Mouse (Mus musculus): ENCODE measurements around the gene Rab3gap1. TPM values are rescaled to one million over a fixed set of nuclear protein-coding genes. Genes with fewer than 3 reads are reported as not detected.
A peak's percentile ranks its signal among the peaks of the same experiment; 100 is the strongest.

The Rab3gap1 gene
- 41.1 and 46.4 TPM in 2 replicates for total RNA-seq (2021)
- long read RNA-seq, experiment 1, full-length matches to known transcripts: 22 of 38 reads
- long read RNA-seq, experiment 1, partial matches to known transcripts: 11 of 38 reads
- long read RNA-seq, experiment 1, other reads (novel, unspliced or antisense): 5 of 38 reads
- long read RNA-seq, experiment 2, full-length matches to known transcripts: 17 of 27 reads
- long read RNA-seq, experiment 2, partial matches to known transcripts: 5 of 27 reads
- long read RNA-seq, experiment 2, other reads (novel, unspliced or antisense): 5 of 27 reads

GRCm38 (mm10) chr1:127868300-127869261, at the start of gene Rab3gap1:
Rab3gap1 (plus strand) TSS chr1:127868773.
- DNase-seq: peak; percentile 96

GRCm38 (mm10) chr1:127827325-127827724, 41.2 kb upstream of the Rab3gap1 start:
- peak; percentile 24 for DNase-seq

GRCm38 (mm10) chr1:127830215-127830921, 38.2 kb upstream of the Rab3gap1 start:
- no peak for DNase-seq

- no peak for DNase-seq
Observed at GRCm38 (mm10) chr1:127833714-127834113, 34.9 kb upstream of the Rab3gap1 start.

GRCm38 (mm10) chr1:127834202-127834601, 34.4 kb upstream of the Rab3gap1 start:
- DNase-seq: no peak

GRCm38 (mm10) chr1:127836619-127837018, 32.0 kb upstream of the Rab3gap1 start:
- DNase-seq: no peak

GRCm38 (mm10) chr1:127838602-127839001, 30.0 kb upstream of the Rab3gap1 start:
- DNase-seq: no peak

- no peak for DNase-seq
Observed at GRCm38 (mm10) chr1:127845472-127845871, 23.1 kb upstream of the Rab3gap1 start.

GRCm38 (mm10) chr1:127850075-127850610, 18.4 kb upstream of the Rab3gap1 start:
- peak; percentile 37 for DNase-seq

- DNase-seq: peak; percentile 17
Observed at GRCm38 (mm10) chr1:127854486-127855222, 13.9 kb upstream of the Rab3gap1 start, which contains the start of gene Map3k19. Map3k19 (minus strand) TSS chr1:127855031.

- no peak for DNase-seq
Observed at GRCm38 (mm10) chr1:127858945-127859648, 9.5 kb upstream of the Rab3gap1 start.

- no peak for DNase-seq
Observed at GRCm38 (mm10) chr1:127859799-127860400, 8.7 kb upstream of the Rab3gap1 start.

GRCm38 (mm10) chr1:127860492-127860891, 8.1 kb upstream of the Rab3gap1 start:
- no peak for DNase-seq

- DNase-seq: no peak
Observed at GRCm38 (mm10) chr1:127861900-127862299, 6.7 kb upstream of the Rab3gap1 start.

GRCm38 (mm10) chr1:127863806-127864205, 4.8 kb upstream of the Rab3gap1 start:
- DNase-seq: no peak

GRCm38 (mm10) chr1:127869276-127869675, 703 bp downstream of the Rab3gap1 start:
- DNase-seq: no peak

- DNase-seq: no peak
Observed at GRCm38 (mm10) chr1:127899401-127899800, 30.8 kb downstream of the Rab3gap1 start.

- no peak for DNase-seq
Observed at GRCm38 (mm10) chr1:127904774-127905385, 36.3 kb downstream of the Rab3gap1 start.

- DNase-seq: peak; percentile 7
Observed at GRCm38 (mm10) chr1:127913116-127913515, 44.5 kb downstream of the Rab3gap1 start.

GRCm38 (mm10) chr1:127915316-127915715, 46.7 kb downstream of the Rab3gap1 start:
- DNase-seq: no peak

Data from adrenal gland, postnatal 14 days (tissue).